Mouse (Mus musculus) limb, embryonic 10.5 days (tissue): ENCODE data around the gene Capn12. TPM values are rescaled to one million over a fixed set of nuclear protein-coding genes. Genes with fewer than 3 reads are reported as not detected.

Experiments used
- DNase-seq: peaks from one replicate; pipeline ENCODE4 v3.0.0-alpha.2; 2017; ENCODE audit warnings: low spot score
- H3K27ac ChIP-seq: fragments of 300-500 bp; sonication (generic); 2 replicates; pipeline ENCODE4 v1.5.1; 2016; ENCODE audit warnings: mild to moderate bottlenecking
- H3K27me3 ChIP-seq: fragments of 300-500 bp; sonication (generic); 2 replicates; pipeline ENCODE4 v1.6.1; 2016; ENCODE audit warnings: low read depth, mild to moderate bottlenecking; ENCODE audit not compliant: poor library complexity, severe bottlenecking
- H3K36me3 ChIP-seq: fragments of 300-500 bp; sonication (generic); 2 replicates; pipeline ENCODE4 v1.6.1; 2016; ENCODE audit warnings: mild to moderate bottlenecking, moderate library complexity
- H3K4me1 ChIP-seq: fragments of 300-500 bp; sonication (generic); 2 replicates; pipeline ENCODE4 v1.6.1; 2016
- H3K4me3 ChIP-seq: fragments of 300-500 bp; sonication (generic); 2 replicates; pipeline ENCODE4 v1.5.1; 2016; ENCODE audit warnings: mild to moderate bottlenecking, moderate library complexity
- H3K9me3 ChIP-seq: fragments of 300-500 bp; sonication (generic); replicated peaks from 2 replicates; pipeline ENCODE4 v1.6.1; 2016; ENCODE audit warnings: mild to moderate bottlenecking
- WGBS: fragments of 180-500 bp; shearing (Covaris S2); methylation state at CpG from one replicate; pipeline ENCODE4 v1.1.7; 2016; 5-methylcytosine and 5-hydroxymethylcytosine counted together
- polyA plus RNA-seq: library from polyadenylated mRNA; unstranded; fragments of >200 nt; fragmentation: Nextera tagmentation; extraction: Ambion mirVana; gene quantifications from 2 replicates; pipeline ENCODE4 v1.2.1, GENCODE M21; 2016

The Capn12 gene
- polyA plus RNA-seq: 0.44 and 0.48 TPM in 2 replicates

- Histone ChIP-seq H3K27me3 (peaks cover 7% of the 10 kb centered on the region), H3K9me3 (no peaks in the 10 kb centered on the region), H3K4me1 (peaks cover 9% of the 10 kb centered on the region), H3K36me3 (no peaks in the 10 kb centered on the region), H3K4me3 (no peak within 1 kb of the TSS), H3K27ac (peak within 1 kb of the TSS; percentile 36)
- WGBS: 43% methylated on average over 13 of the region's 13 CpGs
- no peak for DNase-seq
These were observed at the start of gene Capn12 for GRCm38 (mm10) chr7:28881199-28881598. Gene Capn12 (plus strand): TSS chr7:28881422.

GRCm38 (mm10) chr7:28832137-28832536, 49.1 kb upstream of the Capn12 start:
- no peak for DNase-seq
- Histone ChIP-seq H3K27ac (no peak overlapping the region), H3K4me1 (no peaks in the 10 kb centered on the region; the same call in 1 of the 2 replicates), H3K9me3 (no peaks in the 10 kb centered on the region), H3K27me3 (no peaks in the 10 kb centered on the region), H3K4me3 (no peak overlapping the region), H3K36me3 (peaks cover 29% of the 10 kb centered on the region)
- 78% methylated on average over 6 of the region's 6 CpGs for WGBS

GRCm38 (mm10) chr7:28833723-28834347, 47.4 kb upstream of the Capn12 start, which contains the start of gene Lgals4:
Gene Lgals4 (plus strand): TSS chr7:28833854.
- DNase-seq: no peak
- Histone ChIP-seq H3K27me3 (no peaks in the 10 kb centered on the region), H3K9me3 (no peaks in the 10 kb centered on the region), H3K27ac (no peak within 1 kb of the TSS), H3K4me1 (no peaks in the 10 kb centered on the region; the same call in 1 of the 2 replicates), H3K36me3 (peaks cover 29% of the 10 kb centered on the region), H3K4me3 (no peak within 1 kb of the TSS)
- 85% methylated on average over 6 of the region's 6 CpGs for WGBS

GRCm38 (mm10) chr7:28836936-28837335, 44.3 kb upstream of the Capn12 start:
- Histone ChIP-seq H3K9me3 (no peaks in the 10 kb centered on the region), H3K27ac (no peak overlapping the region), H3K4me1 (no peaks in the 10 kb centered on the region; the same call in 1 of the 2 replicates), H3K4me3 (no peak overlapping the region), H3K27me3 (no peaks in the 10 kb centered on the region), H3K36me3 (peaks cover 3% of the 10 kb centered on the region)
- DNase-seq: no peak
- WGBS: 88% methylated on average over 5 of the region's 5 CpGs

- WGBS: 79% methylated on average over 9 of the region's 9 CpGs
- Histone ChIP-seq H3K4me1 (no peaks in the 10 kb centered on the region; the same call in 1 of the 2 replicates), H3K4me3 (no peak overlapping the region), H3K36me3 (no peaks in the 10 kb centered on the region), H3K27me3 (no peaks in the 10 kb centered on the region), H3K9me3 (no peaks in the 10 kb centered on the region), H3K27ac (no peak overlapping the region)
- no peak for DNase-seq
These were observed 42.9 kb upstream of the Capn12 start for GRCm38 (mm10) chr7:28838331-28838730.

GRCm38 (mm10) chr7:28847273-28847672, 33.9 kb upstream of the Capn12 start:
- no peaks in the 10 kb centered on the region for H3K27me3 ChIP-seq
- 86% methylated on average over 1 of the region's 1 CpGs for WGBS
- H3K36me3 ChIP-seq: no peaks in the 10 kb centered on the region
- no peak for DNase-seq
- no peak overlapping the region for H3K4me3 ChIP-seq
- H3K4me1 ChIP-seq: peaks cover 14% of the 10 kb centered on the region
- no peaks in the 10 kb centered on the region for H3K9me3 ChIP-seq
- no peak overlapping the region for H3K27ac ChIP-seq

GRCm38 (mm10) chr7:28849700-28850236, 31.5 kb upstream of the Capn12 start:
- no peaks in the 10 kb centered on the region for H3K36me3 ChIP-seq
- peak overlapping the region; percentile 59; the same call in 1 of the 2 replicates for H3K27ac ChIP-seq
- H3K4me3 ChIP-seq: no peak overlapping the region; the same call in 1 of the 2 replicates
- DNase-seq: no peak
- peaks cover 14% of the 10 kb centered on the region for H3K4me1 ChIP-seq
- 52% methylated on average over 1 of the region's 1 CpGs for WGBS
- no peaks in the 10 kb centered on the region for H3K9me3 ChIP-seq
- no peaks in the 10 kb centered on the region for H3K27me3 ChIP-seq

GRCm38 (mm10) chr7:28850642-28851041, 30.6 kb upstream of the Capn12 start:
- Histone ChIP-seq H3K27me3 (no peaks in the 10 kb centered on the region), H3K4me1 (peaks cover 14% of the 10 kb centered on the region), H3K9me3 (no peaks in the 10 kb centered on the region), H3K4me3 (no peak overlapping the region), H3K27ac (no peak overlapping the region), H3K36me3 (no peaks in the 10 kb centered on the region)
- no peak for DNase-seq
- 85% methylated on average over 4 of the region's 4 CpGs for WGBS

GRCm38 (mm10) chr7:28859953-28860352, 21.3 kb upstream of the Capn12 start:
- 97% methylated on average over 2 of the region's 2 CpGs for WGBS
- Histone ChIP-seq H3K27ac (no peak overlapping the region), H3K36me3 (no peaks in the 10 kb centered on the region), H3K4me1 (peaks cover 13% of the 10 kb centered on the region), H3K27me3 (0 out of 2 replicates have a peak, but pooled peaks cover 5% of the 10 kb centered on the region), H3K9me3 (no peaks in the 10 kb centered on the region), H3K4me3 (no peak overlapping the region)
- no peak for DNase-seq

GRCm38 (mm10) chr7:28860898-28861297, 20.3 kb upstream of the Capn12 start:
- no peak overlapping the region for H3K27ac ChIP-seq
- peaks cover 18% of the 10 kb centered on the region for H3K4me1 ChIP-seq
- WGBS: 89% methylated on average over 6 of the region's 6 CpGs
- 0 out of 2 replicates have a peak, but pooled peaks cover 5% of the 10 kb centered on the region for H3K27me3 ChIP-seq
- H3K36me3 ChIP-seq: no peaks in the 10 kb centered on the region
- DNase-seq: no peak
- no peaks in the 10 kb centered on the region for H3K9me3 ChIP-seq
- H3K4me3 ChIP-seq: no peak overlapping the region

GRCm38 (mm10) chr7:28862817-28863499, 18.3 kb upstream of the Capn12 start:
- WGBS: 79% methylated on average over 15 of the region's 15 CpGs
- Histone ChIP-seq H3K4me1 (peaks cover 28% of the 10 kb centered on the region), H3K27ac (0 out of 2 replicates have a peak overlapping the region, but pooled peaks have one; percentile 36), H3K4me3 (no peak overlapping the region), H3K36me3 (no peaks in the 10 kb centered on the region), H3K9me3 (no peaks in the 10 kb centered on the region), H3K27me3 (0 out of 2 replicates have a peak, but pooled peaks cover 5% of the 10 kb centered on the region)
- no peak for DNase-seq

- Histone ChIP-seq H3K4me3 (no peak within 1 kb of the TSS), H3K27me3 (0 out of 2 replicates have a peak, but pooled peaks cover 5% of the 10 kb centered on the region), H3K4me1 (peaks cover 28% of the 10 kb centered on the region), H3K36me3 (no peaks in the 10 kb centered on the region), H3K27ac (0 out of 2 replicates have a peak within 1 kb of the TSS, but pooled peaks have one; percentile 36), H3K9me3 (no peaks in the 10 kb centered on the region)
- DNase-seq: no peak
- 82% methylated on average over 6 of the region's 6 CpGs for whole genome bisulfite sequencing
These were observed 17.7 kb upstream of the Capn12 start, which contains the start of gene Lgals7 for GRCm38 (mm10) chr7:28863540-28863939. Gene Lgals7 (plus strand): TSS chr7:28863853.
